Mouse (Mus musculus): ENCODE results near the gene Dcst2.
A peak's percentile ranks its signal among the peaks of the same experiment; 100 is the strongest.

The Dcst2 gene

DNA sequence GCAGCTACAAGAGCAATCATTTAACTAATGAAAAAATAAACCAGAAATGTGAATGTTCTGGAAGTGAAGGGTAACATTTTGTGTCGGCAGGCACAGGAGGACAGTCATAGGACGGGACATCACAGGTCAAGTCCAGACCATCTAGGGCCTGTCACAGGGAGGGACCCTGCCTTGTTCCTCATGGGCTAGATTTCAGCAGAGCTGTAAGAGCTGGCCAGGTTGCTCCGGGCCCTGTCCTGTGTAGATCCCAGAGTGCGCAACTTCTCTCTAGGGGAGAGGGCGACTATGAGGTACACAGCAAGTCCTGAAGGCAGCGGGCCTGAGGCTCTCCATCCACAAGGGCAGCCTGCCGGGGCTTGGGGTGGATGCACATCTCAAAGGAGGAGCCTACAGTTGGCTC is at the start of gene Dcst2:
Dcst2 (plus strand) TSS at position 301 of the 400 bp plus-strand sequence.
- H3K36me3 ChIP-seq (ENCODE audit: control insufficient read depth, insufficient read depth, low read length, poor library complexity, severe bottlenecking), result no peaks in the 10 kb centered on the region
- no peaks in the 10 kb centered on the region for H3K27me3 ChIP-seq (ENCODE audit: control insufficient read depth, insufficient read depth, low read length, poor library complexity, severe bottlenecking)
- no peak for DNase-seq (ENCODE audit: low read depth, low spot score)

- Histone ChIP-seq H3K36me3 (ENCODE audit: control insufficient read depth, insufficient read depth, low read length, poor library complexity, severe bottlenecking) (no peaks in the 10 kb centered on the region), H3K27me3 (ENCODE audit: control insufficient read depth, insufficient read depth, low read length, poor library complexity, severe bottlenecking) (no peaks in the 10 kb centered on the region; the same call in 1 of the 2 replicates)
- no peak for DNase-seq (ENCODE audit: low read depth, low spot score)
These were observed 47.4 kb upstream of the Dcst2 start for GRCm38 (mm10) chr3:89314340-89314739.

DNA sequence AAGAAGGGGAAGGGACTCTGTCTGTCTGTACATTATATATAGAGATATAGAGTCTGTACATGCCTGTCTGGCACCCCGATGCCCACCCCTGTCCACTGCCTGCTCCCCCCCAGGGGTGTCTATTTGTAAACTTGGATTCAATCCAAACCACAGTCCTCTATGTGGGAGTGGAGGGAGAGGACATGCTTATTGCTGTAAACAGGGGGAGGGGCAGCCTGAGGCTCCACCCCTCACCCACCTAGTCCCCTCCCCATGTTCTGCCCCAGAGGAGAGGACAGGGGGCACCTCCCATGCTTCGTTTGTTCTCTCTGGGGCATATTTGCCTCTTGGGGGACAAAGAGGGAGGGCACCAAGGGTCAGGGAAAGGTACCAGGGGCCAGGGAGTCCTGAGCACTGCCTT is 47.0 kb upstream of the Dcst2 start:
- H3K27me3 ChIP-seq (ENCODE audit: control insufficient read depth, insufficient read depth, low read length, poor library complexity, severe bottlenecking), result no peaks in the 10 kb centered on the region; the same call in 1 of the 2 replicates
- no peak for DNase-seq (ENCODE audit: low read depth, low spot score)
- no peaks in the 10 kb centered on the region for H3K36me3 ChIP-seq (ENCODE audit: control insufficient read depth, insufficient read depth, low read length, poor library complexity, severe bottlenecking)

GRCm38 (mm10) chr3:89315195-89315929 is 46.4 kb upstream of the Dcst2 start:
- Histone ChIP-seq H3K27me3 (ENCODE audit: control insufficient read depth, insufficient read depth, low read length, poor library complexity, severe bottlenecking) (no peaks in the 10 kb centered on the region; the same call in 1 of the 2 replicates), H3K36me3 (ENCODE audit: control insufficient read depth, insufficient read depth, low read length, poor library complexity, severe bottlenecking) (no peaks in the 10 kb centered on the region)
- peak; percentile 76 for DNase-seq (ENCODE audit: low read depth, low spot score)

DNA sequence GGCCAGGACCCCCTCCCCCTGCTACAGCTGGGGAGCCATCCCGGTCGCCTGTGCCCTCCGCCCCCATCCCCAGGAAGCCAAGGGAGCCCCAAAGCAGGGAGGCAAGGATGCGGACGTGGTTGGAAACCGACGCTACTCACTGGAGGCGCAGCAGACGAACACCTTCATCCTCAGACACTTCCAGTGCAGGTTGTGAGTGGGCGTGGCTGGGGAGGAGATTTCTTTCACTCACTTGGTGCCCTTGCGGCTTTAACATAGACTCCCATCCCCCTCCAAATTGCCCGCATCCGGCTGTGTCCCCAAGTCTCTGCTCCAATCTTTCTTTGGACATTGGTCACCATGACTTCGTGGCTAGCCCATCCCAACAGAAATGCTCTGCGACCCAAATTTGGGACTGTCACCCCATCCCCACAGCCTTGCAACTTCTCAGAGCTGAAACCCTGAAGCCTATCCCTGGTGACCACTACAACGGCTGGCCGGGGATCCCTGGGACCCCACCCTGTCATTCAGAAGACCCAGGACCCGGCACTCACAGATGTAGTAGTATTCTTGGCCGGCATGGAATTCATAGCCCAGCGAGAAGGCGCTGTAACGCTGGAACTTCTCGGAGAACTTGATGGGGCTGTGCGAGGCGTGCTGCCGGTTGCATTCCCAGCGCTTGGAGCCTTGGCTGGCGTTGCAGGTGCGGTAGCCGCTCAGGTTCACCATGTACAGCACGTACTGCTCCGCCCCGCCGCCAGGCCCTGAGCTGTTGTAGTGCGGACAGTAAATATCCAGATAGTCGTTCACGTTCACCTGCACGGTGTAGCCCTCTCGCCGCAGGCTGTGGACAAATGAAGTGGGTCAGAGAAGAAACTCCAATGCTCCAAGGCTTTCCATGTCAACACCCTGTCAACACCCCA is 45.6 kb upstream of the Dcst2 start:
- Histone ChIP-seq H3K36me3 (ENCODE audit: control insufficient read depth, insufficient read depth, low read length, poor library complexity, severe bottlenecking) (no peaks in the 10 kb centered on the region), H3K27me3 (ENCODE audit: control insufficient read depth, insufficient read depth, low read length, poor library complexity, severe bottlenecking) (no peaks in the 10 kb centered on the region; the same call in 1 of the 2 replicates)
- no peak for DNase-seq (ENCODE audit: low read depth, low spot score)

- DNase-seq (ENCODE audit: low read depth, low spot score), result peak; percentile 79
- no peaks in the 10 kb centered on the region; the same call in 1 of the 2 replicates for H3K27me3 ChIP-seq (ENCODE audit: control insufficient read depth, insufficient read depth, low read length, poor library complexity, severe bottlenecking)
- H3K36me3 ChIP-seq (ENCODE audit: control insufficient read depth, insufficient read depth, low read length, poor library complexity, severe bottlenecking), result no peaks in the 10 kb centered on the region
These were observed 44.9 kb upstream of the Dcst2 start for GRCm38 (mm10) chr3:89316833-89317232.

- no peak for DNase-seq (ENCODE audit: low read depth, low spot score)
- Histone ChIP-seq H3K36me3 (ENCODE audit: control insufficient read depth, insufficient read depth, low read length, poor library complexity, severe bottlenecking) (no peaks in the 10 kb centered on the region), H3K27me3 (ENCODE audit: control insufficient read depth, insufficient read depth, low read length, poor library complexity, severe bottlenecking) (no peaks in the 10 kb centered on the region; the same call in 1 of the 2 replicates)
These were observed 44.5 kb upstream of the Dcst2 start for GRCm38 (mm10) chr3:89317246-89317645.

GRCm38 (mm10) chr3:89318316-89318715 is 43.5 kb upstream of the Dcst2 start:
- no peak for DNase-seq (ENCODE audit: low read depth, low spot score)
- Histone ChIP-seq H3K27me3 (ENCODE audit: control insufficient read depth, insufficient read depth, low read length, poor library complexity, severe bottlenecking) (no peaks in the 10 kb centered on the region; the same call in 1 of the 2 replicates), H3K36me3 (ENCODE audit: control insufficient read depth, insufficient read depth, low read length, poor library complexity, severe bottlenecking) (no peaks in the 10 kb centered on the region)

DNA sequence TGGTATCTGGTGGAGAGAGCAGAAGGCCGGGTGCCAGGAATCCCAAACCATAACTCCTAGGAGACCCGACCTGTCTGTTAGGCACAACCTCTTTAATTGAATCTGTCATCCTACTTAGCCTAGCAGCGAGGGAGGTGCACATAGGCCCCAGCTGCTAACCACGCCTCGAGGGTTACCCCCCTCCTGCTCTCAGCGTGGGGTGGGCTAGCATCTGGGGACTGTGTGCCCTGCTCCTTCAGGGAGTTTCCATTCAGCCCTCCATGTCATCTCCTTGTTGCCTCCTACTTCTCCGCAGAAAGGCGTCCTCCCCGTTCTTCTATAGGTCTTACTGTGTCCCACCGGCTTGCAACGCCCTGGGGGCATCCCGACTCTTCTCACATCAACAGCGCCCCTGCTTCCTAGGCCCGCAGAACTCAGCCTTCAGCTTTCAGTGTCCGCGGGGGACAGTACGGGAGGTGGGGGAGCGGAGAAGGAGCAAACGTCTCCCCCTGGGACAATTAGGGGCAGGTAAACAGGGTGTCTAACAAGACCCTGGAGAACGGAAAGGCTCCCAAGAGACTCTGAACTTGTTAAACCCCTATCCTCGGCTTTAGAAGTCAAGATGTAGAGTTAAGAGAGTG is 42.7 kb upstream of the Dcst2 start:
- no peaks in the 10 kb centered on the region; the same call in 1 of the 2 replicates for H3K27me3 ChIP-seq (ENCODE audit: control insufficient read depth, insufficient read depth, low read length, poor library complexity, severe bottlenecking)

DNA sequence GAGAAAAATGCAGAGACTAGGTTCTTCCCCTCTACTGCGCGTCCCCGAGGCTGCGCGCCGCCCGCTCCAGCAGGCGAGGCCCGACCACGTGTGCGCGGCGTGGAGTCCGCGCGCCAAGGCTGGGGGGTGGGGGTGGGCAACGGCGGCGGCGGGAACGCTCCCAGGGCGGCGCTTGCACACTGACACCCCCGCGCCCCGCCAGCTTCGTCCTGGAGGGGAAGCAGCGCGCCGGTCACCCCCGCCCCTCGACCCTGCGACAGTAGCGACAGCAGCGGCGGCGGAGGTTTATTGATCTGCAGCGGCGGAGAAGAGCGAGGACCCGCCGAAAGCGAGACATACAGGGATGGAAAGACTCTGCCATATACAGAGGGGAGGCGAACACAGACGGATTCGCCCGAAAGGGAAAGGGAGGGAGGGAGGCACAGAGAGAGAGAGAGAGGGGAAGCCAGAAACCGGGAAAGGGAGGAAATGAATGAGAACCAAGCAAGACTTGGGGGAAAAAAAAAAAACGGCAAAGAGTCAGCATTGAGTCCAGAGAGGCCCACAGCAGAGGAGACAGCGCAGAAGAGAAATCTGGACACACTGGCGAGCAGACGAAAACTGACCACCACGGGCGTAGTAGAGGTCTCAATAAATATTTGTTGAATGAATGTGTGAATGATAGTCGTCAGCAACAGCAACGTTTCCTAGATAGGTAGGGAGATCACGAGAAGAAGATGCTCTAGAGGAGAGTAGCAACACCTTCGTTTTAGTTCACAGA is 42.0 kb upstream of the Dcst2 start:
- no peaks in the 10 kb centered on the region for H3K36me3 ChIP-seq (ENCODE audit: control insufficient read depth, insufficient read depth, low read length, poor library complexity, severe bottlenecking)
- DNase-seq (ENCODE audit: low read depth, low spot score), result no peak
- H3K27me3 ChIP-seq (ENCODE audit: control insufficient read depth, insufficient read depth, low read length, poor library complexity, severe bottlenecking), result no peaks in the 10 kb centered on the region; the same call in 1 of the 2 replicates

More for the DNA sequence above, 42.7 kb upstream of the Dcst2 start:
- DNase-seq (ENCODE audit: low read depth, low spot score), result no peak
- H3K36me3 ChIP-seq (ENCODE audit: control insufficient read depth, insufficient read depth, low read length, poor library complexity, severe bottlenecking), result no peaks in the 10 kb centered on the region

DNA sequence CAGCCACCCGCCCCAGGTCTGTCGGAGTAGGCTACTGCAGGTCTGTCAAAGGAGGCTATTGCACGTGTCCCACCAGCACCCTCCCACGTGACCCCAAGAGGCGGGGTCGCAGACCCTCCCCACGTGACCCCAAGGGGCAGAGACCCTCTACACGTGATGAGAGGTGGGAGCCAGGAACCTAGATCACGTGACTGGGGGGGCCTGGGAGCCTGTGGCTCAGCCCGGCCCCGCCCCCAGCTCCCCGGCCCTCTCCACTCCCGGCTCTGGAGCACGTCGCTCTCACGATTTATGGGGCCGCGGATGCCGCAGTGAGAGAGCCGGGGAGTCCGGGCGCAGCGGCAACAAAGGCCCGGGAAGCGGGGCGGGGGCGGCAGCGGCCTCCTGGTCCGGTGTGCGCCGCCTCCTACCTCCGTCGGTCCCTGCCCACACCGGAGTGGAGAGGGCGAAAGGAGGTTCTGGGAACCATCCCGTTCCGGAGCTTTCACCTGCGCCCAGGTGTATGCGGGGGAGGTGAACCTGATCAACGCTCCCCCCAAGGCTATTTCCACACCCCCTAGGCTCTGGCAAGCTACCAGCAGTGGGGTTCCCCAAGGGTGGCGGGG is 41.1 kb upstream of the Dcst2 start:
- no peak for DNase-seq (ENCODE audit: low read depth, low spot score)

GRCm38 (mm10) chr3:89321183-89322130 is 40.3 kb upstream of the Dcst2 start:
- peak; percentile 58 for DNase-seq (ENCODE audit: low read depth, low spot score)
- no peaks in the 10 kb centered on the region; the same call in 1 of the 2 replicates for H3K27me3 ChIP-seq (ENCODE audit: control insufficient read depth, insufficient read depth, low read length, poor library complexity, severe bottlenecking)
- no peaks in the 10 kb centered on the region for H3K36me3 ChIP-seq (ENCODE audit: control insufficient read depth, insufficient read depth, low read length, poor library complexity, severe bottlenecking)

More for the DNA sequence above, 41.1 kb upstream of the Dcst2 start:
- Histone ChIP-seq H3K36me3 (ENCODE audit: control insufficient read depth, insufficient read depth, low read length, poor library complexity, severe bottlenecking) (no peaks in the 10 kb centered on the region), H3K27me3 (ENCODE audit: control insufficient read depth, insufficient read depth, low read length, poor library complexity, severe bottlenecking) (no peaks in the 10 kb centered on the region; the same call in 1 of the 2 replicates)

GRCm38 (mm10) chr3:89322131-89322500 is 39.7 kb upstream of the Dcst2 start:
- Histone ChIP-seq H3K27me3 (ENCODE audit: control insufficient read depth, insufficient read depth, low read length, poor library complexity, severe bottlenecking) (no peaks in the 10 kb centered on the region; the same call in 1 of the 2 replicates), H3K36me3 (ENCODE audit: control insufficient read depth, insufficient read depth, low read length, poor library complexity, severe bottlenecking) (no peaks in the 10 kb centered on the region)
- no peak for DNase-seq (ENCODE audit: low read depth, low spot score)
